Mouse (Mus musculus) spleen, adult 2 months (tissue): ENCODE data around the gene Plxdc2.

Experiments used
- CTCF ChIP-seq: fragments of 200-500 bp; IDR thresholded peaks from 2 replicates; pipeline ENCODE4 v1.5.1; 2011; ENCODE audit warnings: mild to moderate bottlenecking, inconsistent platforms; ENCODE audit not compliant: insufficient read depth, insufficient read length, insufficient replicate concordance; ENCODE audit errors: extremely low read depth
- POLR2A ChIP-seq: fragments of 200-500 bp; IDR thresholded peaks from 2 replicates; pipeline ENCODE4 v1.6.1; 2011; ENCODE audit warnings: low read depth, low read length, inconsistent platforms

GRCm38 (mm10) chr2:16357946-16358345, 1.8 kb downstream of the Plxdc2 start:
- TF ChIP-seq POLR2A: no peak
- TF ChIP-seq CTCF: no peak
